Mouse (Mus musculus) spleen, adult 12 weeks (tissue): Measurements from ENCODE around the gene Rbm12.
"Not testable (repeated sequence)": the region's sequence is repeated elsewhere in the genome, so short reads cannot be mapped to it uniquely, and the experiment has no call there.

ENCODE experiments used
- DNase-seq: peaks from one replicate; pipeline ENCODE4 v3.0.0; 2022; ENCODE audit warnings: low spot score

The Rbm12 gene

DNA sequence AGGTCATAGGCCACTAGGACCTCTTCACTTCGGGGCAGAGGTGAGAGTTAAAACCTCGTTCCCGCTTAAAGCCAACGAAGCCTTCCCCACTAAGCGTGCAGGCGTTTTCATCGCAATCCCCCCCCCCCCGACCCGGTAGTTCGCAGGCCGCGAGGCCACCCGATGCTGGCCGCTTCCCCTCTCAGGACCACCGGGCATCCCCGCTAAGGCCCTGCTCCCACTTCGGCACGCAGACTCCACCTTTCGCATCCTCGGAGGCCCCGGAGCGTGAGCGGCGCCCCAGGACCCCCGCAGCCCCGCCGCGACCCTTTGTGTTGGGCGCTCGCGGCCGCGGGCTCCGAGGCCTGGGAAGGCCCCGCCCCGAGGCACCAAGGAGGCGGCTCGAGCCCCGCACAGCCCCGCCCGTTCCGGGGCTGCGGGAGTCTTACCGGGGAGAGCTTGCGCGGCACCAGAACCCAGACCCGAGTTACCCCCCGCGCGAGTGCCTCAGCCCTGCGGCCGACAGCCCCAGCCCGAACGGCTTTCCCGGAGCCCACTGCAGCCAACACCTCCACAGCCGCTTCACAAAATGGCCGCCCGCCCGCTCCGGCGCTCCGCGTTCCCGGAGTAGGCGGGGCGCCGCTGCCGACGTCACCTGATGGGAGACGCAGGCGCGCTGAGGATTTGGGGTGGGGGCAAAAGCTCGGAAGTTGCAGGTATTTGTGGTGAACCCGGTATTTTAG lies at the start of gene Rbm12, which contains the start of gene Cpne1:
TSS of gene Rbm12 (minus strand) at position 621 of the 722 bp plus-strand sequence.
TSS of gene Cpne1 (minus strand) at position 608 of the 722 bp plus-strand sequence.
- DNase-seq = peak; percentile 87

DNA sequence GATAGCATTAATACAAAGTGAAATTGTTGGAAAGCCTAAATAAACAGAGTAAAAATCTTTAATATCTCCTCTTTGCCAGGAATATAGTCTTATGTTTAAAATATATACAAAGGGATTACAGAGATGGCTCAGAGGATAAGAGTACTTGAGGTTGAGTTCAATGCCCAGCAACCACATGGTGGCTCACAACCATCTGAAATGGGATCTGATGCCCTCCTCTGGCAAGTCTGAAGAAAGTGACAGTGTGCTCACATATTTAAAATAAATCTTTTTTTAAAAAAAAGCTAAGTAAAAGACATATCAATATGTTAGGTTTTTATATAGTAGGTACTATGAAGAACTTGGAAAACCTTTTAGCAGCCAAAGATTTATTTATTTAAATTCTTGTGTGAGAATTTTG lies 39.8 kb upstream of the Rbm12 start:
- no peak for DNase-seq

DNA sequence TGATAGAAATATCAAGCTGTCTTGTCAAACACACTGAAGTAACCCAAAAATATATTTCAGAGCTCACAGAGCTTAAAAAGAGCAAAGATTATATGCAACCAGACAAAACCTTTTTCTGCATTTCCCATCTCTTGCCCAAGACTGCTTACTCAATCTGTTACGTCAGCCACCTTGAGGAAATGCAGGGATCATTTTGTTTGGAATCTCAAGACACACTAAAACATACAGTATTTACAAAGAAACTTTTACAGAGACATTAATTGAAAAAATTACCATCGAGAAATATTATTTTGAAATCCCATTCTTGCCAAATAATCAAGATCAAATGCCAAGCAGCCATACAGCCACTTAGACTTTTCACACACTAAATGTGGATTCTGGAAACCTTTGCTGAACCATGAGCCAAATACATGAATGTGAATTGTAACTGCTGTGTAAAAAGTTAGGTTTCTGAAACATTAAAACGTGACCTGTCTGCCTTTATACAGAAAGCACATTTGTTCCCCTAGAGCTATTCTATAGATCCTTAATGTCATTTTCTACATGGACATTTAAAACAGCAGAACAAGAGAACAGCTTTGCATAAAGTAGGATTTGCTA lies 35.6 kb upstream of the Rbm12 start:
- no peak for DNase-seq

DNA sequence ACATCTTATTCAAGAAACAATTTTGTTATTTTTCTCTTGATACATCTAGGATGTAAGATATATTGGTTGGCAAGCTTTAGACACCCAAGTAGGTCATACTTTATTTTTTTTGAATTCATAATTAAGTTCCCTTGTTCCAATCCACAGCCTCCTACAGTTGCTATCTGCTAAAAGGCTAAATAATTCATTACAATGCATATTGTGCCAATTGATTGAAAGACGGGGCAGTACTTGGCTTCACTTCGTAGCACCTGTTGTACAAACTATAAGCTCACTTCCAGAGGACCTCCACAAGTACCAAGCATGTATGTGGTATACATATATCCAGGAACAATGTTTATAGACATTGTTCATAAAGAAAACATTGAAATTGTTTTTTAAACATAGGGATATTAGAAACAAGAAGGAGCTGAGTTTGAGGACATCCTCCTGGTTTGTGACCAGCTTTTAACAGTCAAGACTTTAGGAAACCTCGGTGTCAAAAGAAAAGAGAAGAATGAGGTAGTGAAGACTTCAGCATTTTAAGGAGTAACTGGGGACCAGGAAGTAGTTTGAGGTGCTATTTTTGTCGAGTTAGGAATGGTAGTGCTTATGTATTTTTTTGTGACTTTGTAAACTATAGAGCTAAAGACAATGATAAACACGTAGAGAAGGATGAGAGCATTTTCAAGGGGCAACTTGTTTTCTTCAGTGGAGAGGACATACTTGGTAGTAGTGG lies 34.7 kb upstream of the Rbm12 start:
- no peak for DNase-seq

DNA sequence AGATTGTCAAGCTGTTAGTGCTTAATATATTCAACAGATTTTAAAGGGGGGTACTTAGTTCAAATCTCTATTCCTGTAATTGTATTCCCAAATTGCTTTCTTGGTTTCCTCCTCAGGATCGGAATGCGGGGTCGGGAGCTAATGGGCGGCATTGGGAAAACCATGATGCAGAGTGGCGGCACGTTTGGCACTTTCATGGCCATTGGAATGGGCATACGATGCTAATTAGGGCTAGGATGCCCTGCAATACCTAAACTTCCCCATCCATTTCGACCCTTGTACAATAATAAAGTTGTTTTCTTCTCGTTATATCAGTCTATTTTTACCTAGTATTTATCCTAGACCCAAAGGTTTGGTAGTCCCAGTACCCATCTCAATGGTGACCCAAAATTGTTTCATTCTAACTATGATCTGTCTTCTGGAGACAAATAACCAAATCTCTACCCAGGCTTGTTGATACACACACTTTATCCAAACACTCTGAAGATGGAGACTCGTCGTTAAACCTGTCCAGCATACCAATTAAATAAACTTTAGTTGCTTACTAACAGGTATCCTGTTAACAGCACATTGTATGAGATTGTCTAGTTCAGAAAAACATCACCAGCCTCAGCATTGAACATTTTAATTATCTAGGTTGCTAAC lies 33.8 kb upstream of the Rbm12 start:
- DNase-seq = no peak

DNA sequence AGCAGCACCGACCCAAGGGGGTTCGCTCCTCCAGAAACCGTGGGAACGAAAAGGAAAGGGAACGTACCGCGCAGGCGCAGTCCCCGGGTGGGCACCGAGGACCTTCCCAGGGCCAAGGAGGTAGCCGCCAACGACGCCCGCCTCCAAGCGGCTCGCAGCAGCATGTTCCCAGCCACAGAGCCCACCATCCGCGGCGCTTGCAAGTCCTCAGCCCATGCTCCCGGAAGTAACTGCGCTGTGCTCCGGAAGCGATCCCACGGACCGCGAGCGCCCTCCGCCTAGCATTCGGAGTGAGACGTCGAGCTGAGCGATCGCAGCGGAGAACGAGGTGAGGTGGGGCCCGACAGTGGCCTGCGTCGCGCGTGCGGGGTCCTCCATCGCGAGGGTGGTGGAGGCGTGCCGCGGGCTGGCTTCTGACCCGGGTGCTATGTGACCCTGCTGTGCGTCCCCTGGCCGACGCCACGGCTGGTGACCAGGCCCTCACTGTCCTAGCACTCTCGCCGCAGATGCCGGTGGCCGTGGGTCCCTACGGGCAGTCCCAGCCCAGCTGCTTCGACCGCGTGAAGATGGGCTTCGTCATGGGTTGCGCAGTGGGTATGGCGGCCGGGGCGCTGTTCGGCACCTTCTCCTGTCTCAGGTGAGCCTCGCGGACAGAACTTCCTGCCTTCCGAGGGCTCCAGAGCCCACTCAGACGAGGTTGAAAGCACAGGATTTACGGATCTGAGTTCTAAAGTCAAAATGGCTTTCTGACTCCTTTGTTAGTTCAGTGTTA lies 32.4 kb upstream of the Rbm12 start, which contains the start of the genes Romo1 and Nfs1:
TSS of gene Romo1 (plus strand) at position 87 of the 772 bp plus-strand sequence.
TSS of gene Nfs1 (minus strand) at position 234 of the 772 bp plus-strand sequence.
- peak; percentile 81 for DNase-seq

DNA sequence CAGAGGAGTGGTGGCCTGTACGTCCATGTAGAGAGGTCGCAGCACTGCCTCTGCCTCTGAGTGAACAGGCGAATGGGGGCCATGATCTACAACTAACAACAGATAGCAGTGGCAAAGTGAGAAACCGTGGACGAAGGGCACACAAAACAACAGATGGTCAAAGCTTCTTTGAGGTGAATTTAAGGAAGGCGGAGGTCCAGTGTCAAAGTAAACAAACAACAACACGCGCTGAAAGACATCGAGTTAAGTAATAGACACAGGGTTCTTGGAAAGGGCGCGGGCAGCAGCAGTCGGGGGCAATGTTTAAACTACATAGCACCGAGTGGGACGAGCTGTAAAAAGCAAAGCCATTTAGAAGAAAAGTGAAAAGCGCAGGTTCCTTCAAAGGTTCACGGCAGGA lies 31.6 kb upstream of the Rbm12 start:
- DNase-seq = peak; percentile 8

DNA sequence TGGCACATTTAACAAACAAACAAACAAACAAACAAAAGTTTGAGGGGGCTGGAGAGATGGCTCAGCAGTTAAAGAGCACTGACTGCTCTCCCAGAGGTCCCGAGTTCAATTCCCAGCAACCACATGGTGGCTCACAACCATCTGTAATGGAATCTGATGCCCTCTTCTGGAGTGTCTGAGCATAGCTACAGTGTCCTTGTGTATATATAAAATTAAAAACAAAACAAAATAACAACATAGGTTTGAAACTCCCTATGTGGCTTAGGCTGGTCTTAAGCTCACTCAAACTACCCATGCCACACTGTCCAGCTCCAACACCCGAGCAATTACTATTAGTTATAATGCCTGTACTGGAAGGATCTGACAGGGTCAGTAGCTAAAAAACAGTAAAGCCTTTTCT lies 31.0 kb upstream of the Rbm12 start:
- no peak for DNase-seq

DNA sequence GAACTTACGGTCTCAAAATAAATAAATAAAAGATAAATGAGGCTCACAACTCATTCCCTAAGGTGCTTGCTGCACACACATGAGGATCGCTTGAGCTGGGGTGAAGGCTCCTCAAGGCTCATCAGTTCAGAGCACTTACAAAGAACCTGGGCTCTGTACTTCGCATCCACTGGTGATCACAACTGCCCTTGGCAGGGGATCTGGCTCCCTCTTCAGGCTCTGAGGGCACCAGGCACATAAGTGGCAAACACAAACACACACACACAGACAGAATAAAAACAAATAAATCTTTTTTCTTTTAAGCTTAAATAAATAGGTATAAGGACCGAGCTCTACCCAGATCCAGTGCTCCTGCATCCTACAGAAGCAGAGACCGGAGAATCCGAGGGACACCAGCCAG lies 23.9 kb upstream of the Rbm12 start:
- DNase-seq = no peak

DNA sequence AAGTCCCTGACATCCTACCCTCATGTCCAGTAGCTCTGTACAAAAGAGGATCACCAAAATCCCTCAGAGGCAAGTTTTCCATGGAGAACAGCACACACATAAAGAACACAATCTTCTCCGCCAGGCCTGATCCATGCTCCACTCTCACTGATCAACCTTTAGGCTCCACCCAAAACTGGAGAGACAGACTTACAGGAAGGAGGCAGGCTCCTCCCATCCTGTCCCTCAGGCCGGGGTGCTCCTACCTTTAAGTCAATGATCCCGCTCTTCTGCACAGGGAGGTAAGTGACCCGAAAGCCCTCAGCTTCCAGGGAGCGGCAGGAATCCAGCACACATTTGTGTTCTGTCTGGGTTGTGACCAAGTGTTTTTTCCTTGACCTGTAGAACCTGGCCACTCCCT lies 22.4 kb upstream of the Rbm12 start:
- DNase-seq = no peak

DNA sequence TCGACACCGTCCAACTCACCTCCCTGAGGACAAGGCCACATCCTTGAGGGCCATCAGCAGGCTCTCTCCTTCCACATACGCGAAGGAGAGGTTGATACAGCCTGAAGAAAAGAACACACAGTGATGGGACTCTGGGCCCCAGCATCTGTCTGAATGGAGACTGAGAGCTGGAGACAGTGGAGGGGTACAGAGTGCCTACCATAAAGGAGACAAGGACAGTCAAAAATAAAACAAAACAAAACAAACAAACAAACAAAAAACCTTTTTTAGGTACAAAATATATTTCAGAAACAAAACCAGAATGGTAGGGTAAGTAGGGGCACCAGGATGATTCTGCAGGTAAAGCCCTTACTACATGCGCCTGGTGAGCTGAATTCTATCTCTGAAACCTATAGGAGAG lies 15.2 kb upstream of the Rbm12 start, which contains the start of gene Gm28036:
TSS of gene Gm28036 (minus strand) at position 101 of the 400 bp plus-strand sequence.
- DNase-seq = no peak

DNA sequence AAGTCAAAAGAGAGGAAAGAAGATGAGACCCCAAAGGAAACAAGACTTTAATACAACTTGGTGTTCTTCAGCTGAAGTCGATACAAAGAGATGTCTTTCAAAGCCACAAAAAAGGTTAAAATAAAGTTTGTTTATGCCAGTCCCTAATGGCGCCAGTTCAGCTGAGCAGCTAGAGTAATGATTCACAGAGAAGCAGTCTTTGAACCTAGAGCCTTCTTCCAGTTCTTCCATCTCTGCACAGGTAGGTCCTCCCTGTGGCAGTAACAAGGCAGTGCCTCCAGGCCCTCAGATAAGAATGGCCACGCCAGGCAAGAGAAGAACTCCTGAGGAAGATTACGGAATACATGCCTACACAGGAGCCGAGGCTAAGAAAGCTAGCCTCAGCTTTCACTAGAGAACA lies 12.0 kb upstream of the Rbm12 start:
- no peak for DNase-seq

DNA sequence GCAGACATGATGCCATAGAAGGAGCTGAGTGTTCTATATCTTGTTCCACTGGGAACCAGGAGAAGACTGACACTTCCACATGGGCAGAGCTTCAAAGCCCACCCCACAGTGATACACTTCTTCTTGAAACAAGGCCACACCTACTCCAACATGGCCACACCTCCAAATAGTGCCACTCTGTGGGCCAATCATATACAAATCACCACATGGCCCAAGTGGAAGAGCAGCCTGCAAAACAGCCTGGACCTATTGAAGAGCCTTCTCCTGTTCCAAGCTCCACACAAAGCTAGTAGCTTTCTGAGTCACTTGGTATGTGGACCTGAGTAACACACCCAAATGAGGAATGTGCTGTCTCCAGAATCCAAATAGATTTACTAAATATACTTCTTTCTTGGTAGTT lies 7.8 kb upstream of the Rbm12 start:
- no peak for DNase-seq

DNA sequence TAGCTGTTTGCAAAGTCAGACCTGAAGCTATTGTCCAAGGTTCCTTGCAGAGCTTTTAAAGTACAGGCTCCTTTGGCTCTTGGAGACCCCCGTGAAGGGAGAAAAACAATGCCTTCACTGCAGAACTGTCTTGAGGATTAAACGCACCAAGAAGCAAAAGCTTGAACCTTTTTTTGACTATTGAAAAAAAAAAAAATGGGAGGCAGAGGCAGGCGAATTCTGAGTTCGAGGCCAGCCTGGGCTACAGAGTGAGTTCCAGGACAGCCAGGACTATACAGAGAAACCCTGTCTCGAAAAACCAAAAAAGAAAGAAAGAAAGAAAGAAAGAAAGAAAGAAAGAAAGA lies 274 bp upstream of the Rbm12 start:
- DNase-seq = not testable (repeated sequence)

DNA sequence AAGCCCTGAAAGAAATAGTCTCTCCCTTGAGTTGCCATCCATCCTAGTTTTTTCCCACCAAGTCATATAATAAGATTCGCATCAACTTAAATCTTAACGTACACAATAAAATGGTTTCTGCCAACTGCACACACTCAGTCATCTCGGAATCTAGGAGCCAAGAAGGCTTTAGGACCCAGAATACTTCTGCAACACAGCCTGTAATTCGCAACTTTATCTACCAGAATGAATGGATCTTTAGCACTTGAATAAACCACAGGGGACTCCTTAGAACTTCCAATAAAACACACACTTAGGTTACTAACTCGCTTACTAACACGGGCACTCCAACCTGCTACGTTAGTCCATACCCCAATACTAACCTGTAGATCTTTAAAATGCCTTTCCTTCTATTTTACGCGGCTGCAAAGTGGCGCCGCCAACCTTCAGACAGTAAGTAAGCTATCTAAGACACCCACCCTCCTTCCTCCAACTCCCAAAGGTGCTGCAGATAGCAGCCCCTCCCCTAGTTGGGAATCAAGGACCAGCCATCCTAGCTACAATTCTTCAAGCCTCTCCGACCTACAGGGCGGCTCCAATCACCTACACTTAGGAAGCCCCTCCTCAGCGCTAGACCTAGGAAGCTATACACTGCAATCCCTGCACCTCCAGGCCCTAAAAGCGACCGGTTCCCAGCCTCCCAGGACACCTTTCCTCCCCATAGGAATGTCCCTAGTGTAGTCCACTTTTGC lies 986 bp downstream of the Rbm12 start:
- DNase-seq = peak; percentile 10

DNA sequence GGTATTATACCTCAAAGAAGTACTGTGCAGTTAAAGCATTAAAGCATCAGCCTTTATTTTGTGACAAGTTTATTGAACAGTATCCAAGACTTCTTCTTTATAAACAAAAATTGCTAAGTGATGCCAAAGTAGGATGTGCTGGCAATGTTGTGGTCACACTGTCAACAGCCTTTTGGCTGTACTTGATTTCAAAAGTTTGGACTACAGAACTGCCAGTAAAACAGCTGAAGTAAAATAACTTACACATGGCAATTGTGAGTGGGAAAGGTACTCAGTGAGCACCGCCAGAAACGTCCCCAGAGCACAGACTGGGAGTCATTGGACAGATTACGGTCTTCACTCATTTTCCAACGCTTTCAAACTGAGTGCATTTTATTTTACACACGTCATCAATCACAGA lies 19.9 kb downstream of the Rbm12 start:
- no peak for DNase-seq

DNA sequence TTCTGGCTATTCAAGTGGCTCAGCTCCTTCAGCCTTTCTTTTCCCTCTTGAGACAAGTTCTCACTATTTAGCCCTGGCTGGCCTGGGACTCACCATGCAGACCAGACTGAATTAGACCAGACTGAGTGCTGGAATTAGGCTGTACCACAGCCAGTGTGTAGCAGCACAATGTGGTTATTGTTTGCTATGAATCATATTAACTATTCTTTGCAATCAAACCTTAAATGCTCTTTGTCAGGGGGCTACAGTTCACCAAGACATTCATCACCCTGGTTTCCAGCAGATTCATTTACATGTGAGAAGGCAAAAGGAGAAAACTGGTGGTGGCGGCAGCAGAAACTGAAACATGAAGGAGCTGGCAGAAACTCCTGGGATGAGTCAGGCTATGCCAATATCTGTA lies 22.0 kb downstream of the Rbm12 start:
- no peak for DNase-seq

DNA sequence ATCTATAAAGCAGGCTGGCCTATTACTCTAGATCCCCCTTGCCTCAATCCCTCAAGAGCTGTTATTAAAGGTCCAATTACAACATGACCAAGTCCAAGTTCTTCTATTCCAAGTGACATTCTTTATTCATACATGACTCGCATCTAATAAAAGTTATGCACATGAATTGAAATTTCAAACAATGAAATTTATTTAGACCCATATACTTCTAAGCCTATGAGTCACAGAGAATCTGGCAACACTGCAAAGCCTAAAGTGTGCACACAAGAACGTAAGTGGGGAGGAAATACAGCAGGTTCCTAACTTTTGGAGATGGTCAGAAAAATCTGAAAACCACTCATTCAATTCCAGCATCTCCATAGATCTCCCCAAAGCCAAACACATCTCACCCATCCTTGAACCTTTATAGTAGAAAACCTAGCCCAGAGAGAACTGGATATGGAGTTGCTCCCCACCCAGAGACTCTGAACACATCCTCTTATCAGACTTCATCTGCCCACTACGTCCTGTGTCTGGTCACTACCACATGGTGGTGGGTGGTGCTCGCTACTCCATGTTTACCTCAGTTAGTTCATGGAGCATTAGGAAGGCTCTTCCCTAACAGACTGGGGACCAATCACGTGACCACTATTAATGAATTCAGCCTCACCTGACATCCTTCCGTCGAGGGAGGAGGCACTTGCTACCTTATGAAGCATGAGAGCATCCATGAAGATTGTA lies 24.2 kb downstream of the Rbm12 start:
- no peak for DNase-seq

DNA sequence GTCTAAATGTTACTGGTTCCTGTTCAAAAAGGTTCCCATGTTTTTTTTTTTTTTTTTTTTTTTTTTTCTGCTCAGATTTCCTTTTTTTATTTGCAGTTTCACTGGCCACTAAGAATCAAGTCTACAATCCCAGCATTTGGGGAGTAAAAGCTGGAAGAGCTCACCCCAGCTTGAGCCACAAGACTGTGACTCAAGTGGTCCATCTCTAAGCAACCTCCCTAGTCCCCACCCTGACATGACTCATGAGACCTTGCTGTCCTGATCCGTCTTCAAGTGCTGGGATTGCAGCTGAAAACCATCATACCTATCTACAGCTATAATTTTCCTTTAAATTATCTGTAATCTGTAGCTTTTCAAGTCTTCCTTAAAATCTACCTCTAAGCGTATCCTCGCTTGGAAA lies 27.2 kb downstream of the Rbm12 start:
- no peak for DNase-seq

DNA sequence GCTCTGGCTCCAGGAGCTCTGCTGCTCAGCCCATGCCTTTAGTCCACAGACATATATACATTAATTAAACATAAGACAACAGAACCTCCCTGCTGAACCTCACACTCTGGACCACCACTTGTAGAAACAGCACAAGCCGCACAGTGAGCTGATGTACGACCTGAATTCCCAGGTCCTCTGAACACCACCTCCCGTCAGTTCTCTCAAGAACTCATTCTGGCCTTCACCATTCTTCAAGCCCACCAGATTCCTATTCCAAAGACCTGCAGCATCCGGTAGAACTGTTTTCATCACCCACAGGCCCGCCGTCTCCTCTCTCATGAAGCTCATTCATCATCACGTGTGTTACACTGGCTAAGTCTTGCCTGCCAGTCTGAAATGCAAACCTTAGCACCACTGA lies 31.4 kb downstream of the Rbm12 start:
- no peak for DNase-seq
